Mouse (Mus musculus): ENCODE measurements around the gene AC109138.7. TPM values are rescaled to one million over a fixed set of nuclear protein-coding genes. Genes with fewer than 3 reads are reported as not detected.
"Not testable (repeated sequence)": the region's sequence is repeated elsewhere in the genome, so short reads cannot be mapped to it uniquely, and the experiment has no call there.

AC109138.7 gene
- polyA plus RNA-seq, 1 experiment from 2014 or later: not detected

DNA sequence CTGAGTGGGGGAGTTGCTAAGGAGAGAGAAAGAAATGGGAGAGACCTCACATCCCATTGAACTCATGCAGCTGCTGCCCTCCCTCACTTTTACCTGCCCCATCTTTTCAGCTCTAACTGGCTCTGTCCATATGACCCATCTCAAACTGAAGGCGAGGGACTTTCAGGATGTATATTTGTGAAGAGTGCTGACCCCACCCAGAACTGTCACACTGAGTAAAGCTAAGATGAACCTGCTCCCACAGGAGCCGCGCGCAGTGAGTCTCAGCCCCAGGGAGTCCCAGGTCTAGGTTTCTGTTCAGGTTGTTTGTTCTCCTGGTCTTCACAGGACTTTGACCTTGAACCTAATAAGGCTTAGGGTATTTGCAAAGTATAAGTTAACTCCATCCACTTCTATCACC lies 14.7 kb downstream of the AC109138.7 start:
- WGBS: 74% methylated on average over 4 of the region's 4 CpGs
- H3K9me3 ChIP-seq: no peaks in the 10 kb centered on the region
- H3K27me3 ChIP-seq (ENCODE audit: insufficient read depth, poor library complexity, severe bottlenecking): peaks cover 36% of the 10 kb centered on the region
- DNase-seq (ENCODE audit: low spot score): no peak
- no peak overlapping the region for H3K27ac ChIP-seq
- no peak overlapping the region for H3K4me3 ChIP-seq
- peaks cover 17% of the 10 kb centered on the region for H3K4me1 ChIP-seq (replicated peaks)
- H3K36me3 ChIP-seq: no peaks in the 10 kb centered on the region

DNA sequence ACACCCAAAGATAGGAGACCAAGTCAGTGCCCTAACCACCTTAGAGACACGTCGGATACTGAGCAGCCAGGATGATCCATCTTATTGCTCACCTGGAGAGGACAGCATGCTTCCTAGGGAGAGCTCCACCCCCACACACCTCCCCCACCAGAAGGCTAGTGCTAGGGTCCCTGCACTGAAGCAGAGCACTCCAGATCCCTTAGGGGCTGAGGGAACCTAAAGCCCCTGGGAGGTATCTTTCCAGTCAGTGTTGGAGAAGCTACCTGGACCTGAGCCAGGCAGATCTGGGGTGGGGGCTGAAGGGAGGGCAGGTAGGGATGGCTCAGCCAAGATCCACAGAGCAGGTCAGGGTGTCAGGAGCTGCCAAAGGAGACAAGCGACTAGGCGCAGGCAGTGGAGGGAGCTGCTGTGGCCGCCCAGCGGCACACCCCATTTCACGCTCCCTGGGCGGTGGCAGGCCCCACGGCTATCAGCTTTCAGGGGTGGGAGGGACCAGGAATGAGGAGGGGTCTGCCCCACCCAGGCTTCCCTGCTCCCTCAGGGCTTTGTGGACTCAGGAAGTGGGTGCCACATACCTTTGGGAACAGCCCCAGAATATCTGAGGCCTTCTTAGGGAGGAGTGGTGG lies 15.4 kb downstream of the AC109138.7 start:
- Histone ChIP-seq H3K4me3 (no peak overlapping the region), H3K9me3 (no peaks in the 10 kb centered on the region), H3K27ac (no peak overlapping the region), H3K4me1 (replicated peaks) (peaks cover 17% of the 10 kb centered on the region), H3K36me3 (no peaks in the 10 kb centered on the region), H3K27me3 (ENCODE audit: insufficient read depth, poor library complexity, severe bottlenecking) (peaks cover 36% of the 10 kb centered on the region)
- no peak for DNase-seq (ENCODE audit: low spot score)
- WGBS: 41% methylated on average over 9 of the region's 9 CpGs

DNA sequence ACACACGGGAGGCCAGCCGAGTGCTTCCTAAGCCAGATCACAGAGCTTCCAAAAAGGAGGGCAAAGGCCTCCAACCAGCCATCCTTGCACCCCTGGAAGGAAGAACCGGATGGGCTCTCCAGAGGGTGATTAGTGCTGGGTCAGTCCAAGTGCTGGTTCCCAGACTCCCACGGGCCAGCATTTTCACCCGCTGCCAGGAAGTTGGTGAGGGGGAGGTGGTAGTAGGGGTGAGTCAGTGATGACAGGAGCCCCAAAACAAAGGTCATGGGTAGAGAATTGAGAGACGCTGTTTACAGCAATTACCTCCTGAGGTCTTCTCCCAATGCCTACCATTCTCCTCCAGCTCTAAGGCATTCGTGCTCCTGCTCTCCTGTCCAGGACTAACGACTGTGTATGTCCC lies 16.3 kb downstream of the AC109138.7 start:
- Histone ChIP-seq H3K36me3 (no peaks in the 10 kb centered on the region), H3K9me3 (no peaks in the 10 kb centered on the region), H3K27ac (no peak overlapping the region), H3K4me1 (replicated peaks) (peaks cover 17% of the 10 kb centered on the region), H3K27me3 (ENCODE audit: insufficient read depth, poor library complexity, severe bottlenecking) (peaks cover 36% of the 10 kb centered on the region), H3K4me3 (no peak overlapping the region)
- no peak for DNase-seq (ENCODE audit: low spot score)
- 72% methylated on average over 8 of the region's 8 CpGs for WGBS

DNA sequence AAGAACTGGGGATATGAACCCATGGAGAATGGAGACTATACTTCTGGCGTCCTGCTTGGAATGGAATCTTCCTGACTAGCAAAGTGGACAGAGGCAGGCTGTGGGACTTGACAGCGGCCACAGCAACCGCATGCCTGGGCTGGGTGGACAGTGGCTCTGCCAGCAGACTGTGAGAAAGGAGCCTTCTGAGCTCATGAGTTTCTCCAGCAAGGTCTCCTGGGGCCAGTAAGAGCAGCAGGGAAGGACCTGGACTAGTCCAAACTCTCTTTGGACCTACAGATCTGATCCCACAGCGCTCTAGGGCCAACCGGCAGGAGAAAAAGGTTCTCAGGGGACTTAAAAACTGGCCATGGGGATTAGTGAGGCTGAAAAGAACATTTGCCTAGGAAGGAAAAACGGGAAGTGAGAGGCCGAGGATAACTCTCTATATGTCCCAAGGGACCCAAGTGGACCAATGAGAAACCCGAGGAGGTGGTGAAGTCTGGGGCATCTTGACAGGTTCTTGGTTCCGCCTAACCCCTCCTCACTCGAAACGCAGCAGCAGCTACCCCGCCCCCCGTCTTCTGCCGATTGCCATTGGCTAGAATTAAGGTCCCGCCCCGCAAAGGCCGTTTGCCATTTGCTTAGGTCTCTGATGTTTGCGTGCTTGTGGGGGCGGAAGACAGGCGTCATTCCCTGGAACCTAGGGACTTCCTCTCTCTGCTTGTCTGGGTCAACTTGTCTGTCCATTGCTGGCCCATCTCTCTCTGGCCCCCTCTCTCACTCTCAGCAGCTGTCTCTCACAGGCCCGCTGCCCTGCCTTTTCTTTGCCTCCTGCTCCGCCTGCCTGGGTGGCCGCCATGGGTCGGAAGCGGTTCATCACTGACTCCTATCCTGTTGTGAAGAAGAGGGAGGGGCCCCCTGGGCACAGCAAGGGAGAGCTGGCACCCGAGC lies 17.4 kb downstream of the AC109138.7 start, which contains the start of gene Pold4:
Gene Pold4 (plus strand): TSS at position 647 of the 933 bp plus-strand sequence.
- peak; percentile 92 for DNase-seq (ENCODE audit: low spot score)
- peaks cover 21% of the 10 kb centered on the region for H3K4me1 ChIP-seq (replicated peaks)
- WGBS: 11% methylated on average over 26 of the region's 26 CpGs
- H3K27ac ChIP-seq: peak within 1 kb of the TSS; percentile 86
- H3K4me3 ChIP-seq: peak within 1 kb of the TSS; percentile 77
- peaks cover 33% of the 10 kb centered on the region for H3K27me3 ChIP-seq (ENCODE audit: insufficient read depth, poor library complexity, severe bottlenecking)
- no peaks in the 10 kb centered on the region for H3K9me3 ChIP-seq
- no peaks in the 10 kb centered on the region for H3K36me3 ChIP-seq

DNA sequence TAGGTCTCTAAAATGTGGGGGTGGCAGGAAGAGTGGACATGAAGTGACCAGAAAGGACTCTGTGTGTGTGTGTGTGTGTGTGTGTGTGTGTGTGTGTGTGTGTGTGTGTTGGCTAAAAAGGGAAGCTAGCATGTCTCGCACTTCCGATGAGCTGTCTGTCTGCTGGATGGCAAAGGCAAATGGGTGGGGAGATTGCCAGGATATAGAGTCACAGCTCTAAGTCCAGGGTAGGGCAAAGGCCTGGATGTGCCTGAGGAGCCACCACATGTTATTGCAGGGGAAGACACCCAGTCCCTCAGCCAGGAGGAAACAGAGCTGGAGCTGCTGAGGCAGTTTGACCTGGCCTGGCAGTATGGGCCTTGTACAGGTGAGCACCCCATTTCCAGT lies 18.0 kb downstream of the AC109138.7 start:
- peak overlapping the region; percentile 77 for H3K4me3 ChIP-seq
- H3K4me1 ChIP-seq (replicated peaks): peaks cover 23% of the 10 kb centered on the region
- H3K27ac ChIP-seq: peak overlapping the region; percentile 86
- H3K36me3 ChIP-seq: no peaks in the 10 kb centered on the region
- 66% methylated on average over 2 of the region's 2 CpGs for WGBS
- no peak for DNase-seq (ENCODE audit: low spot score)
- H3K27me3 ChIP-seq (ENCODE audit: insufficient read depth, poor library complexity, severe bottlenecking): peaks cover 27% of the 10 kb centered on the region
- H3K9me3 ChIP-seq: no peaks in the 10 kb centered on the region

DNA sequence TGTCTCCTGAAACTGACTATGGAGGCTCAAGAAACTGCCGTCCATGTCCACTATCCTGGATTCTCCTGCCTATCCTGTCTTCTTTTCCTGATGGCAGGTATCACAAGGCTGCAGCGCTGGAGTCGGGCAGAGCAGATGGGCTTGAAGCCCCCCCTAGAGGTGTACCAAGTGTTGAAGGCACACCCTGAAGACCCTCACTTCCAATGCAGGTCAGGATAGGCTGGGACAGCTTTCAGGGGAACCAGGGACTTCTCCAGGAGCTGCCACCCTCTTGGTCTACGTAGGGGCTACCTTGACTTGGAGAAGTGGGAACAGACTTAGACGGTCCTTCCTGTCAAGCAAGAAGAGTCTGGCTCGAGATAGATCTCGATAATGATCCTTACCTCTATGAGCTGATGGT lies 18.5 kb downstream of the AC109138.7 start:
- Histone ChIP-seq H3K27me3 (ENCODE audit: insufficient read depth, poor library complexity, severe bottlenecking) (peaks cover 22% of the 10 kb centered on the region), H3K27ac (no peak overlapping the region), H3K4me3 (peak overlapping the region; percentile 77), H3K36me3 (no peaks in the 10 kb centered on the region), H3K4me1 (replicated peaks) (peaks cover 23% of the 10 kb centered on the region), H3K9me3 (no peaks in the 10 kb centered on the region)
- 78% methylated on average over 7 of the region's 7 CpGs for WGBS
- DNase-seq (ENCODE audit: low spot score): no peak

DNA sequence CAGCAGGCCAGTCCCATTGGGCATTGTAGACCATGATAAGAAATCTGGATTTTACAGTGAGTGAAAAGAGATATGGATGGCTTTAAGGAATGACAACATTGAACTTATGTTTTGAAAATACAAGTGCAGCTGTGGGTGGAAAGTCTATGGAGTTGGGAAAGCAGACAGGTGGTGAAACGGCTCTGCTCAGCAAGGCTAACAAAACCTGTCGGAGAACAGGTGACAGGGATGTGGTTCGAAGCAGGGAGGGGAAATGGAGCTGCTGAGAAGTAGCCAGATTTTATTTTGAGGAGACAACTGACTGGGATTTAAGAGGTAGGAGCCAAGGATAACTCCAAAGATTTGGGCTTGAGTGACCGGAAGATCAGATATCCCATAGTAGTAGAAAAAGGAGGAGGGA lies 20.4 kb downstream of the AC109138.7 start:
- Histone ChIP-seq H3K4me1 (replicated peaks) (peaks cover 23% of the 10 kb centered on the region), H3K27me3 (ENCODE audit: insufficient read depth, poor library complexity, severe bottlenecking) (peaks cover 11% of the 10 kb centered on the region), H3K36me3 (no peaks in the 10 kb centered on the region), H3K9me3 (no peaks in the 10 kb centered on the region), H3K4me3 (no peak overlapping the region), H3K27ac (no peak overlapping the region)
- 77% methylated on average over 4 of the region's 4 CpGs for WGBS
- DNase-seq (ENCODE audit: low spot score): no peak

DNA sequence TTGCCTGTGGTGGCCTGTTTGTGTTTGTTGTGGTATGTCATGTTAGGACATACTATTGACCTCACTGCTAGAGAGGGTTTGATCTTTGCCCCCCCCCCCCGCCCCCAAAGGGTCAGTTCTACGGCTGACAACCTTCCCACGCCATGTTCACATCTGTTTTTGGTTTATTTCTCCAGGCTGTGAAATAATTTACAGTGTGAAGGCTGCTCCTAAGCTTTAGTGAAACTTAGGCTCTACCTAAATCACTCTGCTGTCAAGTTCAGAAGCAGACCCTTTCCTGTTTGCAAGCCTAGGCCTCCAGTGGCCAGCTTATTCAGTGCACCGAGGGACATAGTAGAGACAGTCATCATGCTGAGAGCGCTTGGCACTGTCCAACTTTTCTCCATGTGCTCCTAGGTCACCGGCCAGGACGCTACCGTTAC lies 26.1 kb downstream of the AC109138.7 start:
- Histone ChIP-seq H3K36me3 (no peaks in the 10 kb centered on the region), H3K9me3 (no peaks in the 10 kb centered on the region), H3K27ac (no peak overlapping the region), H3K4me3 (no peak overlapping the region), H3K4me1 (replicated peaks) (peaks cover 6% of the 10 kb centered on the region), H3K27me3 (ENCODE audit: insufficient read depth, poor library complexity, severe bottlenecking) (no peaks in the 10 kb centered on the region)
- DNase-seq (ENCODE audit: low spot score): no peak
- WGBS: 64% methylated on average over 8 of the region's 8 CpGs

DNA sequence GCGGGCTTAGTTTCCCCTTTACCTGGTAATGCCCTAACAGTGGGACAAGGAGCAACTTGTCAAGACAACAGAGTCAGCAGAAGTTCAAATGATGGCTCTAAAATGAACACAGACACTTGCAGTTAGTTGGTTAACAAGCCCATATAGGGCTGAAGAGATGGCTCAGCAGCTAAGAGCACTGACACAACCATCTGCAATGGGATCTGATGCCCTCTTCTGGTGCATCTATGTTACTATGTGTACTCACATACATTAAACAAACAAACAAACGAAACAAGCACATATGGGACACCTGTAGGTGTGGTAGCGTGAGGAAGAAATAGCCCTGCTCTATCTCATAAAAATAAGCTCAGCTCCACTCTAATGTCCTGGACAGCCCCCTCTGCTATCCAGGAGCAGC lies 28.3 kb downstream of the AC109138.7 start:
- Histone ChIP-seq H3K9me3 (no peaks in the 10 kb centered on the region), H3K27ac (no peak overlapping the region)
- WGBS: 70% methylated on average over 3 of the region's 3 CpGs

DNA sequence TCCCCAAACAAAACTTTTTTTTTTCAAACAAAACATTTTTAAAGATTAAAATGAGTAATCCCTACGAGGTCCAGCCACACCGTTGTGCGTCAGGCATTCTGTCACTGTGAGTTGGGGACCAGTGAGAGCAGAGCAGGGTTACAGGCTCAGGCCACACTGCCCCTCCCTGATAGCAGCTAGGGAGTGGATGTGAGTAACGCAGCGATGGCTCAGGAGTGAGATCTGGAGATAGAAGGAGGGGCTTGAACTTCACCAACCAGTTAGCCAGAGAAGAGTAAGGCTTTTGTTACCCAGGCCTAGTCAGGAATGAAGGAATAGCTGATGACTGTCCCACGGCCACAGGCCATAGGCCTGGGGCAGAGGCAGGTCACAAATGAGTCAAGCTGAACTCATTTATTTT lies 30.6 kb downstream of the AC109138.7 start:
- DNase-seq (ENCODE audit: low spot score): no peak
- Histone ChIP-seq H3K36me3 (no peaks in the 10 kb centered on the region), H3K27ac (no peak overlapping the region), H3K4me1 (replicated peaks) (no peaks in the 10 kb centered on the region), H3K9me3 (no peaks in the 10 kb centered on the region), H3K27me3 (ENCODE audit: insufficient read depth, poor library complexity, severe bottlenecking) (no peaks in the 10 kb centered on the region), H3K4me3 (no peak overlapping the region)
- 79% methylated on average over 6 of the region's 6 CpGs for WGBS

More for the DNA sequence above, 28.3 kb downstream of the AC109138.7 start:
- Histone ChIP-seq H3K27me3 (ENCODE audit: insufficient read depth, poor library complexity, severe bottlenecking) (no peaks in the 10 kb centered on the region), H3K4me1 (replicated peaks) (no peaks in the 10 kb centered on the region), H3K4me3 (no peak overlapping the region), H3K36me3 (no peaks in the 10 kb centered on the region)
- DNase-seq (ENCODE audit: low spot score): no peak

DNA sequence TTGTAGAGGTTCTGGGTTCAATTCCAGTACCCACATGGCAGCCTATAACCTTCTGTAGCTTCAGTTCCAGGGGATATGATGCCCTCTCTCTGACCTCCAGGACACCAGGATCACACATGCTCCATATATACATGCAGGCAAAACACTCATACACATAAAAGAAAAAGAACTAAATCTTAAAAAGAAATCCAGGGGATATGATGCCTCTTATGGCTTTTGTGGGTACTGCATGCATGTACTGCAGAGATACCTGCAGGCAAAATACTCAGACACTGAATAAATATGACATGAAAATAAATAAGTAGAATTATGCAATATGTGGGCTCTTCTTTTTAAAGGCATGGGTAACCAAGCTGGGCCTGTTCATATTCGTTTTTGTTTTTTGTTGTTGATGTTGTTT lies 32.9 kb downstream of the AC109138.7 start:
- no peaks in the 10 kb centered on the region for H3K4me1 ChIP-seq (replicated peaks)
- DNase-seq (ENCODE audit: low spot score): no peak
- no peak overlapping the region for H3K27ac ChIP-seq
- no peaks in the 10 kb centered on the region for H3K9me3 ChIP-seq
- no peaks in the 10 kb centered on the region for H3K27me3 ChIP-seq (ENCODE audit: insufficient read depth, poor library complexity, severe bottlenecking)
- H3K4me3 ChIP-seq: no peak overlapping the region
- 46% methylated on average over 1 of the region's 1 CpGs for whole genome bisulfite sequencing
- no peaks in the 10 kb centered on the region for H3K36me3 ChIP-seq

DNA sequence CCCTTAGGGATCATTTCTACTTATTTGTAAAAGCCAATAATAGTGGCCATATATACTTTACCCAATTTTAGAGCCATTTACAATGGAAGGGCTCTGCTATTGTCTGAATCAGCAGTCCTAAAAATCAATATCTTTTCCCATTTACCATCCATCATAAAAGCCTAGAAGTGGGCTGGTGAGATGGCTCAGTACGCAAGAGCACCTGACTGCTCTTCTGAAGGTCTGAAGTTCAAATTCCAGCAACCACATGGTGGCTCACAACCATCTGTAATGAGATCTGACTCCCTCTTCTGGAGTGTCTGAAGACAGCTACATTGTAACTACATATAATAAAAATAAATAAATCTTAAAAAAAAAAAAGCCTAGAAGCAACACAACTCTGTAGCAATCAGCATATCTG lies 34.5 kb downstream of the AC109138.7 start:
- H3K4me1 ChIP-seq (replicated peaks): not testable (repeated sequence)

DNA sequence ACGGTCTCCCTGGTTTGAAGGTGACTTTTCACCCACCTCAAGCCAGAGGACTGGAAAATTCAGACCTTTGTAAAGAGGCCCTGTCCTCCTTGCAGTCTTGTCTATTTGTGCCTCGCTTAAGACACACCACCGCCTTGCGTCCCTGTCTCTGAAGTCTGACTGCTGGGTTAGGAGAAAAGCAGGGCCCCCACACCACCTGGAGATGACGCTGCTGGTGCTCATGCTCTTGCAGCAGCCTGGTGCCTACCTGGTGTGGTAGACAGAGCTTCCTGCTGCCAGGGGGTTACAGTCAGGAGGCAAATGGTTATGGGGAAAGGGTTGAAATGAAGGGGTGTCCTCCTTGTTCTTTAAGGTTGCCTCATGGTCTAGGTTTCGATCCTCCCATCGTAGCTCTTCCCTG lies 40.1 kb downstream of the AC109138.7 start:
- Histone ChIP-seq H3K27me3 (ENCODE audit: insufficient read depth, poor library complexity, severe bottlenecking) (peaks cover 12% of the 10 kb centered on the region), H3K4me1 (replicated peaks) (peaks cover 9% of the 10 kb centered on the region), H3K4me3 (no peak overlapping the region), H3K9me3 (no peaks in the 10 kb centered on the region), H3K36me3 (no peaks in the 10 kb centered on the region), H3K27ac (no peak overlapping the region)
- WGBS: 90% methylated on average over 7 of the region's 7 CpGs
- no peak for DNase-seq (ENCODE audit: low spot score)

More for the DNA sequence above, 34.5 kb downstream of the AC109138.7 start:
- not testable (repeated sequence) for H3K27ac ChIP-seq; H3K9me3 ChIP-seq; H3K4me3 ChIP-seq; DNase-seq (ENCODE audit: low spot score); H3K36me3 ChIP-seq; H3K27me3 ChIP-seq (ENCODE audit: insufficient read depth, poor library complexity, severe bottlenecking)
- 62% methylated on average over 1 of the region's 1 CpGs for WGBS
